Mouse (Mus musculus) heart, postnatal 25 days (tissue): ENCODE measurements at regions not wholly inside any gene's neighbourhood (a gene's known extent, or its start where the extent isn't known, plus 50 kb on each side); places are given as distances from the start of the nearest gene placed in this dataset.

ENCODE experiments used
- DNase-seq: peaks from one replicate; pipeline ENCODE4 v3.0.0; 2022; ENCODE audit warnings: low spot score
- intact Hi-C: fragments of 180-260 bp; cut with DNase I; formaldehyde crosslinking; loops from one replicate; pipeline ENCODE4 v1.15.1; 2025

GRCm38 (mm10) chr10:25857954-25858616 lies 220.0 kb upstream of the Gm9767 start:
- DNase-seq, result no peak
- intact Hi-C loops, result no loop called here

- no peak for DNase-seq
- intact Hi-C loops, result no loop called here
Observed at GRCm38 (mm10) chr10:25844348-25844747, 233.7 kb upstream of the Gm9767 start.

- intact Hi-C loops, result no loop called here
- DNase-seq, result no peak
Observed at GRCm38 (mm10) chr10:25829275-25829674, 248.8 kb upstream of the Gm9767 start.

GRCm38 (mm10) chr10:25804223-25804622 lies 268.2 kb upstream of the Smlr1 start:
- intact Hi-C loops, result no loop called here
- no peak for DNase-seq

GRCm38 (mm10) chr10:25801499-25801898 lies 265.4 kb upstream of the Smlr1 start:
- intact Hi-C loops, result no loop called here
- no peak for DNase-seq

GRCm38 (mm10) chr10:25798881-25799280 lies 262.8 kb upstream of the Smlr1 start:
- intact Hi-C loops, result no loop called here
- no peak for DNase-seq

GRCm38 (mm10) chr10:25790363-25790821 lies 254.3 kb upstream of the Smlr1 start:
- DNase-seq, result peak; percentile 10
- intact Hi-C loops, result no loop called here

- intact Hi-C loops, result no loop called here
- no peak for DNase-seq
Observed at GRCm38 (mm10) chr10:25788660-25789059, 252.6 kb upstream of the Smlr1 start.

GRCm38 (mm10) chr10:25788004-25788403 lies 251.9 kb upstream of the Smlr1 start:
- intact Hi-C loops, result no loop called here

GRCm38 (mm10) chr10:25783861-25784260 lies 247.8 kb upstream of the Smlr1 start:
- no peak for DNase-seq
- intact Hi-C loops, result no loop called here

More at GRCm38 (mm10) chr10:25788004-25788403, 251.9 kb upstream of the Smlr1 start:
- no peak for DNase-seq

GRCm38 (mm10) chr10:25779476-25779875 lies 243.4 kb upstream of the Smlr1 start:
- intact Hi-C loops, result no loop called here
- no peak for DNase-seq

GRCm38 (mm10) chr10:25777717-25778116 lies 241.7 kb upstream of the Smlr1 start:
- DNase-seq, result no peak
- intact Hi-C loops, result no loop called here

GRCm38 (mm10) chr10:25776697-25777096 lies 240.6 kb upstream of the Smlr1 start:
- DNase-seq, result no peak
- intact Hi-C loops, result no loop called here

GRCm38 (mm10) chr10:25770051-25770450 lies 234.0 kb upstream of the Smlr1 start:
- DNase-seq, result no peak
- intact Hi-C loops, result no loop called here

- intact Hi-C loops, result no loop called here
- DNase-seq, result no peak
Observed at GRCm38 (mm10) chr10:25768456-25768855, 232.4 kb upstream of the Smlr1 start.

- no peak for DNase-seq
- intact Hi-C loops, result no loop called here
Observed at GRCm38 (mm10) chr10:25754300-25754699, 218.2 kb upstream of the Smlr1 start.

- intact Hi-C loops, result no loop called here
- DNase-seq, result no peak
Observed at GRCm38 (mm10) chr10:25742678-25743077, 206.6 kb upstream of the Smlr1 start.

GRCm38 (mm10) chr10:25740956-25741355 lies 204.9 kb upstream of the Smlr1 start:
- no peak for DNase-seq
- intact Hi-C loops, result no loop called here

- intact Hi-C loops, result no loop called here
- DNase-seq, result no peak
Observed at GRCm38 (mm10) chr10:25730470-25730869, 194.4 kb upstream of the Smlr1 start.

- no peak for DNase-seq
- intact Hi-C loops, result no loop called here
Observed at GRCm38 (mm10) chr10:25723966-25724365, 187.9 kb upstream of the Smlr1 start.

GRCm38 (mm10) chr10:25715747-25716146 lies 179.7 kb upstream of the Smlr1 start:
- DNase-seq, result no peak
- intact Hi-C loops, result no loop called here

GRCm38 (mm10) chr10:25714636-25715035 lies 178.6 kb upstream of the Smlr1 start:
- intact Hi-C loops, result no loop called here
- no peak for DNase-seq
